Mouse (Mus musculus): ENCODE measurements around the gene Gstt4. TPM values are rescaled to one million over a fixed set of nuclear protein-coding genes. Genes with fewer than 3 reads are reported as not detected.
A peak's percentile ranks its signal among the peaks of the same experiment; 100 is the strongest.

Gstt4 gene
- polyA plus RNA-seq, 1 experiment from 2014 or later: not detected

GRCm38 (mm10) chr10:75819882-75820281 is 2.5 kb downstream of the Gstt4 start:
- Histone ChIP-seq H3K4me2 (no peak overlapping the region), H3K27ac (no peak overlapping the region), H3K4me1 (no peaks in the 10 kb centered on the region), H3K9me3 (no peaks in the 10 kb centered on the region), H3K9ac (no peak overlapping the region), H3K36me3 (no peaks in the 10 kb centered on the region), H3K4me3 (no peak overlapping the region), H3K27me3 (no peaks in the 10 kb centered on the region)
- ATAC-seq (ENCODE audit: insufficient number of reproducible peaks, low FRiP score, low TSS enrichment, low read depth): no peak
- WGBS: 79% methylated on average over 5 of the region's 5 CpGs

DNA sequence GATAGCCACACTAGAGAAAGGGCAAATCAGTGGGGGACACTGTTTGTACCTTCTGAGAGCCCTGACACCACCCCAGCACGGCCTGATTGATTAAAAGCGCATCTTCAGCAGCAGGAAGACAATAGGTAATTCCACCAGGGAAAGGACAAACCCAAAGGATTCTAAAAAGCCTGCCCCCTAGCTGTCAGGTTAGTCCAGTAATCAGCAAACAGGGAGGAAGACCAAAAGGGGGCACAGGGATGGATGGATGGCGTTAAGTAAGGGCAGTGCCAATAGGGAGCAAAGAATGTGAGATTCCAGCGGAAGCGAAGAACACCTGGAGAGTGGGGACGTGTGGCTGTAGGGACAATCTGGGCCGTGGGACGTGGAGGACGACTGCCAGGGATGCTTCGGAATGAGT is 3.7 kb downstream of the Gstt4 start:
- H3K36me3 ChIP-seq: no peaks in the 10 kb centered on the region
- H3K9me3 ChIP-seq: no peaks in the 10 kb centered on the region
- H3K4me3 ChIP-seq: no peak overlapping the region
- WGBS: 65% methylated on average over 10 of the region's 10 CpGs
- no peak overlapping the region for H3K4me2 ChIP-seq
- ATAC-seq (ENCODE audit: insufficient number of reproducible peaks, low FRiP score, low TSS enrichment, low read depth): no peak
- H3K27ac ChIP-seq: no peak overlapping the region
- no peak overlapping the region for H3K9ac ChIP-seq
- no peaks in the 10 kb centered on the region for H3K4me1 ChIP-seq
- H3K27me3 ChIP-seq: no peaks in the 10 kb centered on the region

GRCm38 (mm10) chr10:75804217-75804616 is 18.1 kb downstream of the Gstt4 start:
- Histone ChIP-seq H3K27ac (no peak overlapping the region), H3K4me3 (no peak overlapping the region), H3K9me3 (no peaks in the 10 kb centered on the region), H3K27me3 (no peaks in the 10 kb centered on the region), H3K4me1 (no peaks in the 10 kb centered on the region), H3K36me3 (no peaks in the 10 kb centered on the region), H3K4me2 (no peak overlapping the region), H3K9ac (no peak overlapping the region)
- 61% methylated on average over 2 of the region's 2 CpGs for WGBS
- no peak for ATAC-seq (ENCODE audit: insufficient number of reproducible peaks, low FRiP score, low TSS enrichment, low read depth)

DNA sequence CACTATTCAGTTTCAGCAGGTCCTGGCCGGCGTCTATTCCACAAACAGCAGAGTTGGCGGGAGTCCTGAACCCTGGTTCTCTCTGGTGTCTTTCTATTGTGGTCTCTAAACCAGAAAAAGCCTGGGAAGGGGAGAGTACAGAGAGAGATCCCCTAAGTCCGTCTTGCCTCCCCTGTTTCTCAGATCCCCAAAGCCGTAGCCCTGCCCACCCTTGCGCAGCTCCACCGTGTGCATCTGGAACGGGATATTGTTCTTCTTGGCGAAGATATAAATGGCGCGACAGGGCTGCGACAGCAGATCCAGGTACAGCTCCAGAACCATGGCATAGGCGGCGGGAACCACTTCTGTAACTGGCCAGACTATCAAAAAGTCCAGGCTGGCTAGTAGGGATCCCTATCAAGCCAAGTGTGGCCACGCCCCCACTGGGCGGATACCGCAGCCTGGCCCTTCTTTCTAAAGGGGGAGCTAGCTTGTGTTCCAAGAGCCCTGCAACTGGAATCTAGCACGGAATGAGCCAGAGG is 24.1 kb downstream of the Gstt4 start, which contains the start of gene Gstt1:
TSS of gene Gstt1 (minus strand) at position 409 of the 521 bp plus-strand sequence.
- Histone ChIP-seq H3K27ac (peak within 1 kb of the TSS; percentile 59), H3K9ac (peak within 1 kb of the TSS; percentile 33), H3K4me3 (peak within 1 kb of the TSS; percentile 49), H3K9me3 (no peaks in the 10 kb centered on the region), H3K36me3 (no peaks in the 10 kb centered on the region), H3K27me3 (peaks cover 5% of the 10 kb centered on the region; the same call in 1 of the 2 replicates), H3K4me1 (peaks cover 38% of the 10 kb centered on the region), H3K4me2 (peak within 1 kb of the TSS; percentile 85)
- peak; percentile 41; the same call in 1 of the 2 replicates for ATAC-seq (ENCODE audit: insufficient number of reproducible peaks, low FRiP score, low TSS enrichment, low read depth)
- WGBS: 1% methylated on average over 18 of the region's 18 CpGs

GRCm38 (mm10) chr10:75797619-75798175 is 24.6 kb downstream of the Gstt4 start:
- peak overlapping the region; percentile 49 for H3K4me3 ChIP-seq
- H3K4me2 ChIP-seq: peak overlapping the region; percentile 85
- H3K9ac ChIP-seq: peak overlapping the region; percentile 33
- ATAC-seq (ENCODE audit: insufficient number of reproducible peaks, low FRiP score, low TSS enrichment, low read depth): 0 out of 2 replicates have a peak, but pooled peaks have one; percentile 25
- 2% methylated on average over 12 of the region's 12 CpGs for WGBS
- no peaks in the 10 kb centered on the region for H3K9me3 ChIP-seq
- H3K27ac ChIP-seq: peak overlapping the region; percentile 59
- H3K36me3 ChIP-seq: no peaks in the 10 kb centered on the region
- H3K27me3 ChIP-seq: peaks cover 5% of the 10 kb centered on the region; the same call in 1 of the 2 replicates
- peaks cover 38% of the 10 kb centered on the region for H3K4me1 ChIP-seq

GRCm38 (mm10) chr10:75796731-75797516 is 25.4 kb downstream of the Gstt4 start:
- Histone ChIP-seq H3K4me1 (peaks cover 38% of the 10 kb centered on the region), H3K27me3 (peaks cover 5% of the 10 kb centered on the region; the same call in 1 of the 2 replicates), H3K4me2 (peak overlapping the region; percentile 85), H3K9me3 (no peaks in the 10 kb centered on the region), H3K9ac (0 out of 2 replicates have a peak overlapping the region, but pooled peaks have one; percentile 33), H3K27ac (no peak overlapping the region), H3K4me3 (peak overlapping the region; percentile 49), H3K36me3 (no peaks in the 10 kb centered on the region)
- 42% methylated on average over 11 of the region's 11 CpGs for WGBS
- no peak for ATAC-seq (ENCODE audit: insufficient number of reproducible peaks, low FRiP score, low TSS enrichment, low read depth)

DNA sequence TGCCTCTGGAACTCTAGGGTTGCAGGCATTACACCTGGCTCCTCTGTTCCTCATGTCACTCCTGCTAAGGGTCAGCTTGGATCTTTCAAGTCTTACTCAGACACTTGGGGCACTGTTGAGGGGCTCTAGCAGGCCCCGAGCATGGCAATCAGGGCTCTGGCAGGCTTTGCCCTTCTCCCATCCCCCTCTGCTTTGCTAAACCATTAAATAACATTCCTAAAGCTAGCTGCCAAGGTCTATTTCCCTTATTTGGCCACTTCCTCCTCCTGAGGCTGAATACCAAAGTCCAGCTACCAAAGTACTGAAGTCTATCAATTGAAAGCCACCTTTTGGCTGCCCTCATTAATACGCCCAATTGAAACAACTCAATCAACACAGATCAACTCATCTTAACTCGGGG is 27.5 kb downstream of the Gstt4 start:
- peaks cover 38% of the 10 kb centered on the region for H3K4me1 ChIP-seq
- no peaks in the 10 kb centered on the region for H3K36me3 ChIP-seq
- H3K9me3 ChIP-seq: no peaks in the 10 kb centered on the region
- no peak overlapping the region for H3K9ac ChIP-seq
- H3K4me2 ChIP-seq: no peak overlapping the region
- H3K27ac ChIP-seq: no peak overlapping the region
- H3K4me3 ChIP-seq: no peak overlapping the region
- H3K27me3 ChIP-seq: peaks cover 5% of the 10 kb centered on the region; the same call in 1 of the 2 replicates
- ATAC-seq (ENCODE audit: insufficient number of reproducible peaks, low FRiP score, low TSS enrichment, low read depth): no peak
- 34% methylated on average over 3 of the region's 3 CpGs for WGBS

GRCm38 (mm10) chr10:75790773-75791172 is 31.6 kb downstream of the Gstt4 start:
- Histone ChIP-seq H3K27ac (no peak overlapping the region), H3K36me3 (no peaks in the 10 kb centered on the region), H3K9me3 (no peaks in the 10 kb centered on the region), H3K9ac (no peak overlapping the region), H3K4me2 (no peak overlapping the region), H3K4me1 (peaks cover 18% of the 10 kb centered on the region), H3K27me3 (no peaks in the 10 kb centered on the region), H3K4me3 (no peak overlapping the region)
- no peak for ATAC-seq (ENCODE audit: insufficient number of reproducible peaks, low FRiP score, low TSS enrichment, low read depth)
- 17% methylated on average over 7 of the region's 7 CpGs for WGBS

- ATAC-seq (ENCODE audit: insufficient number of reproducible peaks, low FRiP score, low TSS enrichment, low read depth): no peak
- 86% methylated on average over 5 of the region's 5 CpGs for WGBS
- Histone ChIP-seq H3K36me3 (no peaks in the 10 kb centered on the region), H3K27me3 (no peaks in the 10 kb centered on the region), H3K4me3 (no peak overlapping the region), H3K9ac (no peak overlapping the region), H3K4me1 (peaks cover 10% of the 10 kb centered on the region), H3K9me3 (no peaks in the 10 kb centered on the region), H3K27ac (no peak overlapping the region), H3K4me2 (no peak overlapping the region)
Measured at GRCm38 (mm10) chr10:75789841-75790240, 32.5 kb downstream of the Gstt4 start.

GRCm38 (mm10) chr10:75789081-75789735 is 33.1 kb downstream of the Gstt4 start:
- Histone ChIP-seq H3K9ac (no peak overlapping the region), H3K9me3 (no peaks in the 10 kb centered on the region), H3K4me3 (no peak overlapping the region), H3K27me3 (no peaks in the 10 kb centered on the region), H3K4me1 (0 out of 2 replicates have a peak, but pooled peaks cover 4% of the 10 kb centered on the region), H3K4me2 (no peak overlapping the region), H3K27ac (no peak overlapping the region), H3K36me3 (no peaks in the 10 kb centered on the region)
- 70% methylated on average over 6 of the region's 6 CpGs for WGBS
- ATAC-seq (ENCODE audit: insufficient number of reproducible peaks, low FRiP score, low TSS enrichment, low read depth): no peak

DNA sequence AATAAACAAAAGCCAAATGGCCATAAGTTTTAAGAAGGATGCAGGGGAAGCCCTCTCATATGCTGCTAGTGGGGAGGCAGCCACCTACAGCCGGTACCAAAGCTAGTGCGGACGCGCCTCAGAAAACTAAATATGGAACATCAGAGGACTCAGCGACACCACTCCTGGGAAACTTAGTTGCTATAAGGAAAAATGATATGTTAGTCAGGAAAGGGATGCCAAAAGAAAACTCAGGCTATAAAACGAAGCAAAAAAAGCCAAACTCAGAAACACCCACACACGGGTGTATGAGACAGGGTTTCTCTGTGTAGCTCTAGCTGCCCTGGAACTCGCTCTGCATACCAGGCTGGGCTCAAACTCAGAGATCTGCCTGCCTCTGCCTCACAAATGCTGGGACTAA is 34.1 kb downstream of the Gstt4 start:
- Histone ChIP-seq H3K4me1 (no peaks in the 10 kb centered on the region), H3K9ac (no peak overlapping the region), H3K9me3 (no peaks in the 10 kb centered on the region), H3K4me2 (no peak overlapping the region), H3K36me3 (no peaks in the 10 kb centered on the region), H3K27me3 (no peaks in the 10 kb centered on the region), H3K27ac (no peak overlapping the region), H3K4me3 (no peak overlapping the region)
- 90% methylated on average over 8 of the region's 8 CpGs for WGBS
- ATAC-seq (ENCODE audit: insufficient number of reproducible peaks, low FRiP score, low TSS enrichment, low read depth): no peak

DNA sequence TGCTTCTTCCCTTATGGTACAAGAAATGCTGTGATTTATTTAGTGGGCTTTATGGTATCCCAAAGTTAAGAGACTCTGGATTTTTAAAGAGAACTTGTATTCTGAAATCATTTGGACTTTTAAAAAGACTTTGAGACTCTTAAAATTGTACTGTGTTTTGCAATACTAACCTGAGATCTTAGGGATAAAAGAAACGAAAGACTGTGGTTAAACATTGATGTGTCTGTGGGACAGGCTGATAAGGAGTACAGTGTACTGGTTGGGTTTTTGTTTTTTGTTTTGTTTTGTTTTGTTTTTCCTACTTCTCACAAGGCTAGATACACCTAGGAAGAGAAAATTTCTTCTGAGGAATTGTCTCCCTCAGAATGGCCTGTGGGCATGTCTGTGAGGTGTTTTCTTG is 36.9 kb downstream of the Gstt4 start:
- no peaks in the 10 kb centered on the region for H3K9me3 ChIP-seq
- no peak for ATAC-seq (ENCODE audit: insufficient number of reproducible peaks, low FRiP score, low TSS enrichment, low read depth)
- WGBS: 70% methylated on average over 1 of the region's 1 CpGs
- no peaks in the 10 kb centered on the region for H3K27me3 ChIP-seq
- peaks cover 6% of the 10 kb centered on the region for H3K4me1 ChIP-seq
- no peak overlapping the region for H3K27ac ChIP-seq
- H3K4me3 ChIP-seq: no peak overlapping the region
- H3K4me2 ChIP-seq: no peak overlapping the region
- H3K36me3 ChIP-seq: no peaks in the 10 kb centered on the region
- no peak overlapping the region for H3K9ac ChIP-seq
